Mouse (Mus musculus) CH12.LX (cell line): ENCODE results near the gene 1110002E22Rik. TPM values are rescaled to one million over a fixed set of nuclear protein-coding genes. Genes with fewer than 3 reads are reported as not detected.

Experiments
- DNase-seq: peaks from one replicate; pipeline ENCODE4 v3.0.0-alpha.2; 2013; ENCODE audit errors: extremely low read depth
- H3K27ac ChIP-seq: 2 replicates; pipeline ENCODE4 v1.5.1; 2012; ENCODE audit warnings: low read depth, mild to moderate bottlenecking, control low read depth, moderate library complexity; ENCODE audit not compliant: insufficient read depth
- H3K27me3 ChIP-seq: replicated peaks from 2 replicates; pipeline ENCODE3; 2012; ENCODE audit warnings: inconsistent platforms
- H3K36me3 ChIP-seq, 2 experiments: replicated peaks in 1 of 2; 2 replicates each; pipeline versions ENCODE3 to v1.6.1; 2012; ENCODE audit warnings: inconsistent platforms in 1 of 2, low read length in 1 of 2, mild to moderate bottlenecking in 1 of 2, mixed read lengths in 1 of 2, moderate library complexity in 1 of 2; ENCODE audit not compliant: control insufficient read depth in 1 of 2, insufficient read depth in 1 of 2
- H3K4me1 ChIP-seq, 2 experiments: 2 replicates each; pipeline ENCODE4 v1.6.1; 2012; ENCODE audit warnings: inconsistent platforms in 1 of 2, moderate library complexity in 1 of 2; ENCODE audit not compliant: insufficient read depth in 2 of 2, control insufficient read depth in 1 of 2
- H3K4me2 ChIP-seq: 2 replicates; pipeline ENCODE4 v1.6.1; 2012; ENCODE audit warnings: low read depth, mild to moderate bottlenecking, control low read depth; ENCODE audit not compliant: poor library complexity, insufficient read depth, severe bottlenecking
- H3K4me3 ChIP-seq, 3 experiments: fragments of 150-350 bp in 1 of 3; sonication (generic) in 1 of 3; replicated peaks in 1 of 3; 2 replicates each; pipeline versions ENCODE3 to v1.5.1; 2011 to 2012; ENCODE audit warnings: low read depth in 2 of 3, low read length in 2 of 3, mild to moderate bottlenecking in 2 of 3, moderate library complexity in 2 of 3, control low read depth in 1 of 3, improper control_type of control experiment in 1 of 3, inconsistent platforms in 1 of 3, mixed read lengths in 1 of 3; ENCODE audit not compliant: poor library complexity in 1 of 3
- H3K79me2 ChIP-seq: replicated peaks from 2 replicates; pipeline ENCODE4 v1.6.1; 2012; ENCODE audit warnings: mild to moderate bottlenecking, moderate library complexity; ENCODE audit not compliant: control insufficient read depth, poor library complexity, insufficient read depth, severe bottlenecking; ENCODE audit errors: extremely low read depth
- H3K9ac ChIP-seq: 2 replicates; pipeline ENCODE4 v1.6.1; 2012; ENCODE audit warnings: low read depth, mild to moderate bottlenecking, control low read depth, moderate library complexity; ENCODE audit not compliant: insufficient read depth
- H3K9me3 ChIP-seq: replicated peaks from 2 replicates; pipeline ENCODE3; 2012; ENCODE audit warnings: low read length, inconsistent platforms, mixed read lengths
- CHD1 ChIP-seq: IDR thresholded peaks from 2 replicates; pipeline ENCODE4 v1.6.1; 2012; ENCODE audit warnings: low read depth, low read length, improper control_type of control experiment, inconsistent platforms
- CTCF ChIP-seq, 2 experiments: IDR thresholded peaks in 1 of 2; conservative IDR thresholded peaks in 1 of 2; 2 replicates each; pipeline ENCODE4 v1.5.1; 2011 to 2012; ENCODE audit warnings: low read depth in 2 of 2, low read length in 2 of 2, improper control_type of control experiment in 1 of 2, inconsistent platforms in 1 of 2, mild to moderate bottlenecking in 1 of 2, moderate library complexity in 1 of 2
- E2F4 ChIP-seq: IDR thresholded peaks from 2 replicates; pipeline ENCODE4 v1.6.1; 2011; ENCODE audit warnings: low read depth, low read length, improper control_type of control experiment; ENCODE audit not compliant: insufficient replicate concordance
- ELF1 ChIP-seq: IDR thresholded peaks from 2 replicates; pipeline ENCODE4 v1.6.1; 2014; ENCODE audit warnings: low read depth, mild to moderate bottlenecking, inconsistent platforms, low read length, improper control_type of control experiment
- ETS1 ChIP-seq: conservative IDR thresholded peaks from 2 replicates; pipeline ENCODE4 v1.6.1; 2012; ENCODE audit warnings: low read depth, mild to moderate bottlenecking, inconsistent platforms, low read length, improper control_type of control experiment, moderate library complexity
- IRF4 ChIP-seq: IDR thresholded peaks from 2 replicates; pipeline ENCODE4 v1.6.1; 2014; ENCODE audit warnings: low read depth, mild to moderate bottlenecking, inconsistent platforms, low read length, improper control_type of control experiment
- MAFK ChIP-seq: IDR thresholded peaks from 2 replicates; pipeline ENCODE4 v1.6.1; 2011; ENCODE audit warnings: low read length, improper control_type of control experiment; ENCODE audit not compliant: insufficient replicate concordance
- MAZ ChIP-seq: IDR thresholded peaks from 2 replicates; pipeline ENCODE4 v1.6.1; 2012; ENCODE audit warnings: low read depth, mild to moderate bottlenecking, inconsistent platforms, low read length, improper control_type of control experiment, moderate library complexity
- MEF2A ChIP-seq: IDR thresholded peaks from 2 replicates; pipeline ENCODE4 v1.6.1; 2014; ENCODE audit warnings: low read depth, mild to moderate bottlenecking, inconsistent platforms, low read length, improper control_type of control experiment, borderline replicate concordance
- NELFE ChIP-seq: IDR thresholded peaks from 2 replicates; pipeline ENCODE4 v1.6.1; 2011; ENCODE audit warnings: low read depth, low read length, improper control_type of control experiment
- NRF1 ChIP-seq: IDR thresholded peaks from 2 replicates; pipeline ENCODE4 v1.6.1; 2014; ENCODE audit warnings: low read depth, mild to moderate bottlenecking, inconsistent platforms, low read length, improper control_type of control experiment, moderate library complexity
- PAX5 ChIP-seq: IDR thresholded peaks from 2 replicates; pipeline ENCODE4 v1.6.1; 2012; ENCODE audit warnings: low read length, inconsistent platforms, mixed read lengths
- POLR2A ChIP-seq: IDR thresholded peaks from 2 replicates; pipeline ENCODE4 v1.6.1; 2011; ENCODE audit warnings: low read depth, mild to moderate bottlenecking, improper control_type of control experiment, low read length
- RAD21 ChIP-seq: IDR thresholded peaks from 2 replicates; pipeline ENCODE4 v1.6.1; 2011; ENCODE audit warnings: low read depth, mild to moderate bottlenecking, low read length, improper control_type of control experiment, moderate library complexity
- RCOR1 ChIP-seq: conservative IDR thresholded peaks from 2 replicates; pipeline ENCODE4 v1.6.1; 2012; ENCODE audit warnings: low read depth, mild to moderate bottlenecking, inconsistent platforms, low read length, improper control_type of control experiment
- SMC3 ChIP-seq: IDR thresholded peaks from 2 replicates; pipeline ENCODE4 v1.6.1; 2011; ENCODE audit warnings: low read depth, low read length, improper control_type of control experiment
- TBP ChIP-seq: conservative IDR thresholded peaks from 2 replicates; pipeline ENCODE4 v1.6.1; 2011; ENCODE audit warnings: low read depth, low read length, improper control_type of control experiment
- UBTF ChIP-seq: IDR thresholded peaks from 2 replicates; pipeline ENCODE4 v1.6.1; 2012; ENCODE audit warnings: low read depth, mild to moderate bottlenecking, inconsistent platforms, low read length, improper control_type of control experiment, moderate library complexity
- ZC3H11A ChIP-seq: IDR thresholded peaks from 2 replicates; pipeline ENCODE4 v1.6.1; 2012; ENCODE audit warnings: low read depth, mild to moderate bottlenecking, inconsistent platforms, low read length, improper control_type of control experiment
- ZKSCAN1 ChIP-seq: IDR thresholded peaks from 2 replicates; pipeline ENCODE4 v1.6.1; 2012; ENCODE audit warnings: low read depth, inconsistent platforms, low read length, improper control_type of control experiment, borderline replicate concordance
- ZMIZ1 ChIP-seq: IDR thresholded peaks from 2 replicates; pipeline ENCODE4 v1.6.1; 2012; ENCODE audit warnings: low read depth, mild to moderate bottlenecking, inconsistent platforms, low read length, improper control_type of control experiment
- dilution Hi-C: fragments of 300-500 bp; cut with MboI; formaldehyde crosslinking; loops from 2 replicates; pipeline ENCODE4 v1.14.3; 2020; ENCODE audit warnings: low sequenced_read_pairs; ENCODE audit not compliant: extremely low pct_unique_long_range_greater_than_20kb, extremely low pct_ligation_motif_present
- in situ Hi-C: fragments of 300-500 bp; cut with MboI; formaldehyde crosslinking; loops from 3 replicates; pipeline ENCODE4 v1.14.3; 2019; ENCODE audit warnings: low sequenced_read_pairs, low pct_ligation_motif_present, low pct_unique_long_range_greater_than_20kb, mixed read lengths
- polyA plus RNA-seq: library from polyadenylated mRNA; unstranded; fragments of >175 nt; gene quantifications from 2 replicates; pipeline ENCODE4 v1.2.1, GENCODE M21; 2012; ENCODE audit warnings: low read depth; ENCODE audit not compliant: insufficient read length
- total RNA-seq, 2 experiments: library from RNA; depleted of rRNA; stranded (reverse); fragments of 300-350 nt in 1 of 2; fragments of >200 nt in 1 of 2; gene quantifications; 2 replicates each; pipeline ENCODE4 v1.2.3; 2012 to 2014

The 1110002E22Rik gene
- total and polyA plus RNA-seq, 3 experiments: 0.66 to 2.3 (median 2.0) TPM

DNA sequence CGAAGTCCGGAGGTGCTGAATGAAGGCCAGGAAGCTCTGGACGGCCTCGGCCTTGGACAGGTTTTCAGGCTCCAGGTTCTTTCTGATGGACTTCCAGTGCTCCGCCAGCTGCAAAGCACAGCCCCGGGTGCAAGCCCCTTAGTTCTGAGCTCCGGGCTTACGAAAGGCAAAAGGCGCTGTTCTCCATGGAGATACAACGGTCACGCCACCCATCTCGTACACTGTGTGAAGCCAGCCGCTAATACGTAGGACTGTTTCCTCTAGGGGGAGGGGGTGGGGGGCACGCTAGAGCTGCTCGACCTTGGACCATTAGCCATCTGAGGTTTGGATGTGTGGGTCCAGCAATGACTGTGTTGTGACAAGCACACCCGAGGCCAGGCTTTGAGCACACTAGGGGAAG lies 49.3 kb downstream of the 1110002E22Rik start:
- Histone ChIP-seq H3K4me1 (peaks cover 3 to 13% of the 10 kb centered on the region in 2 experiments), H3K27me3 (no peaks in the 10 kb centered on the region), H3K4me3 (no peak overlapping the region), H3K79me2 (no peaks in the 10 kb centered on the region), H3K27ac (no peak overlapping the region), H3K9ac (no peak overlapping the region), H3K9me3 (no peaks in the 10 kb centered on the region), H3K4me2 (no peak overlapping the region), H3K36me3 (peaks cover 6 to 11% of the 10 kb centered on the region in 2 experiments)
- dilution Hi-C loops (no loop called here), in situ Hi-C loops (no loop called here)
- DNase-seq: no peak
- TF ChIP-seq ZKSCAN1 (no peak), ZMIZ1 (no peak), CTCF (conservative IDR thresholded peaks at IDR 0.05 in 1 of 2, IDR thresholded peaks at IDR 0.05 in 1 of 2; ENCODE audit: low read depth in 2 of 2, low read length in 2 of 2) (no peak), ZC3H11A (no peak), MAFK (no peak), UBTF (no peak), ETS1 (no peak), RCOR1 (no peak), MEF2A (no peak), SMC3 (no peak), NELFE (no peak), TBP (no peak), RAD21 (no peak)

DNA sequence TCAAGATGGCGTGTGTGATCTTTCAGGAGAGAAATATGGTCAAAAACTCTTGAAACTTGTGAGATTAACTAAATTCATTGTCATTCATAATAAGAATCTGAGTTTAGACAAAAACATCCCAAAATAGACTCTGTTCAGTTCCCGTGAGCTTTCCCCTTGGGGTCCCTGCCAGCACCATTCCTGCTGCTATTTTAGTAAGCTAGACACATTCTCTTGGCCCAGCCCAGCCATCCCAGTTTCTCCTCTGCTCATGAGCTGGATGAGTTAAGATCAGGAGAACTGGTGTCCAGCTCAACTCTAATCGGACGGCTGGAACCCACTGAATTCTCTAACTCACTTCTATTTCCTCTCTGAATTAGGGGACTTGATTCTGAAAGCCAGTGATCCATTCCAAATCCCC lies 52.0 kb downstream of the 1110002E22Rik start:
- no peak overlapping the region for H3K4me3 ChIP-seq
- no peak for DNase-seq
- no peaks in the 10 kb centered on the region for H3K79me2 ChIP-seq
- H3K4me2 ChIP-seq: no peak overlapping the region
- no peak overlapping the region for H3K9ac ChIP-seq
- H3K27me3 ChIP-seq: no peaks in the 10 kb centered on the region
- dilution Hi-C loops: no loop called here
- H3K27ac ChIP-seq: no peak overlapping the region
- H3K36me3 ChIP-seq: peaks cover 0 to 2% of the 10 kb centered on the region in 2 experiments
- H3K9me3 ChIP-seq: no peaks in the 10 kb centered on the region
- TF ChIP-seq CHD1: no peak
- TF ChIP-seq PAX5: no peak
- TF ChIP-seq UBTF: no peak
- no peak for TF ChIP-seq ELF1
- TF ChIP-seq E2F4: no peak
- no peak for TF ChIP-seq NRF1
- TF ChIP-seq MAZ: no peak
- no peak for TF ChIP-seq IRF4
- TF ChIP-seq POLR2A: no peak
- H3K4me1 ChIP-seq: peaks cover 3 to 17% of the 10 kb centered on the region in 2 experiments
- in situ Hi-C loops: no loop called here
